Mouse (Mus musculus) brain, adult 10 weeks (tissue): ENCODE data around the gene Klhl22. TPM values are rescaled to one million over a fixed set of nuclear protein-coding genes. Genes with fewer than 3 reads are reported as not detected.

Experiments used
- polyA plus RNA-seq: library from polyadenylated mRNA; stranded (reverse); fragments of 350-450 nt; fragmentation: Illumina TruSeq; extraction: RNeasy Lipid Tissue Mini Kit (QIAGEN cat#74804); gene quantifications from one replicate; pipeline ENCODE4 v1.2.3, GENCODE M21; 2015; ENCODE audit warnings: low read depth, low replicate concordance

The Klhl22 gene
- polyA plus RNA-seq: 87.8 TPM

GRCm38 (mm10) chr16:17759344-17759773, at the start of gene Klhl22:
Gene Klhl22 (plus strand): TSS chr16:17759618.

DNA sequence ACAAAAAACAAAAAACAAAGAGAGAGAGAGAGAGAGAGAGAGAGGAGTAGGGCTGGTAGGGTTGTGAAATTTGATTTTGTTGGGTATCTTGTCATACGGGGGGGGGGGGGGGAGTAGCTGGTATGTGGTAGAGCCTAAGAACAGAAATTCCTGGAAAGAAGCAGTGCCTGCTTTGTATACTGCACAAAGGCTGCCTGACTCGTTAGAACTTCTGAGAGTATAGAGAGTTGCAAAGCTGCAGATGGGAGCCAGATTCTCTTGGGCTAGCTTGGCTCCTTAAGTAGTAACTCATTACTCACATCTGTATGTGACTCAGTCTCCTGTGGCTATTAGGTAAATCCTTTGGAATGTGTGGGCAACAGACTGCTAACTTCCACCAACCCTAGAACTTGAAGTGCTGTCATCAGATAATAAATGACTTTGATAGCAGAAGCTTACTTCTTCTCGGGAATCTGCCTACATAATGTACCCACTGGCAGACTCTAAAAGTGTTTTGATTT, 26.5 kb upstream of the Klhl22 start, which contains the start of gene Med15:
Gene Med15, minus strand, starts transcription at position 51 of the 500 bp plus-strand sequence.

DNA sequence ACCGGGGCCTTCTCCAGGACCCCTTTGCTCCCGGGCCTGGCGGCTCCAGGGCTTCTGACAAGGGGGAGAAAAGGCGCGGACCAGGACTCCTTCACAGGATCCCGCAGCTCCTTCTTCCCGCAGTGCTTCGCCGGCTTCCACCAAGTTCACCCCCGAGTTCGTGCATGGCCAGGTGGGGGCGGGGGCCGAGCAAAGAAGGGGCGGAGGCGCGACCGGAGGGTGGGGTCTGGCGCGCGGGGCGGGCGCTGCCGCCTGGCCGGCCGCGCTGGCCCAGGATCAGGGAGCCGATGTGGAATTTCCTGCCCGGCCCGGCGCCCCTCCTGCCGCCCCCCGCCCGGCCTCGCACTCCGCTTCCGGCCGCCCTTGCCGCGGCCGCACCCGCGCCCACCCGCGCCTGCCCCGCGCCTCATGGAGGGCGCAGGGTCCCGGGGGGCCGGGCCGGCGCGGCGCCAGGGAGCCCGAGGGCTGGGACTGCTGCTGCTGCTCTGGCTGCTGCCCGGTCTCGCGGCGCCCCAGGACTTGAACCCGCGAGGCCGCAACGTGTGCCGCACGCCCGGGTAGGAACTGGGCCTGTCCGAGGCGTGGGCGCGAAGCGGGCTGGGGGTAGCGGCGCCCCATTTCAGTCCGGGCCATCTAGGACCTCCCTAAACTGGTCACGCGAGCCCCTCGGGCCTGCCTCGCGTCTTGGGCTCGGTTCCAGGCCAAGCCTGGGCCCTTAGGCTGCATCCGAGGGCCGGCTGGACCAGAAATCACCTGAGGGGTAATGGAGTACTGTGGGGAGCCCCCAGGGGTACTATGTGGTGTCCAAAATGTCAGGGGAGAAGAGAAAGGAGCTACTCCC, 37.8 kb downstream of the Klhl22 start, which contains the start of gene Scarf2:
Gene Scarf2, plus strand, starts transcription at position 312 of the 841 bp plus-strand sequence.

DNA sequence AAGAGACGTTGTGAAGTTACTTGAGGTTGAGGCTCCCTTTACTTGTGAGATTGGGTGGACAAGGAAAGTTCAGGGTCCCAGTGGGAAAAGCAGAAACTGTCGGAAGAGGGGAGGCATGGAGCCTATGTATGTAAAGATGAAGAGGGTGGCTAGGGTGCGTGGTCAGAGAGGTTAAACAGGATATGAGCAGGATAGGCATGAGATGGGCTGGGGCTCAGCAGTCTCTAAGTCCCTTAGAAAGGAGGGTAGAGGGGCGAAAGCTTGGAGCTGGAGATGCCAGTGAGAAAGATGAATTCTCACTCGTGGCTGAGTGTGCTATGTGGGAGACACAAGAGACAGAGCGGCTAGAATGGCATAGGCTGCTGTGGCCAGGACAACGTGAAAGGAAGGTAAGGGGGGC, 73.4 kb downstream of the Klhl22 start, which contains the start of gene B830017H08Rik:
Gene B830017H08Rik, plus strand, starts transcription at position 301 of the 400 bp plus-strand sequence.

GRCm38 (mm10) chr16:17838051-17838450, 78.6 kb downstream of the Klhl22 start, which contains the start of gene Car15:
Gene Car15 (minus strand): TSS chr16:17838364.

Other genes with a start within 250 kb of the Klhl22 start
- 42.3 TPM for gene Thap7, start 228.5 kb upstream of the Klhl22 start, polyA plus RNA-seq
- gene Lrrc74b, start 198.4 kb upstream of the Klhl22 start, polyA plus RNA-seq: 1.9 TPM
- gene P2rx6, start 197.7 kb upstream of the Klhl22 start, polyA plus RNA-seq: 2.4 TPM
- gene Slc7a4, start 176.4 kb upstream of the Klhl22 start, polyA plus RNA-seq: 65.0 TPM
- 61.5 TPM for gene Smpd4, start 140.3 kb upstream of the Klhl22 start, polyA plus RNA-seq
- 29.0 TPM for gene Ccdc74a, start 113.1 kb upstream of the Klhl22 start, polyA plus RNA-seq
- 43.6 TPM for gene Med15, start 26.7 kb upstream of the Klhl22 start, polyA plus RNA-seq
- 2.0 TPM for gene Scarf2, start 37.7 kb downstream of the Klhl22 start, polyA plus RNA-seq
- 3.2 TPM for gene B830017H08Rik, start 73.5 kb downstream of the Klhl22 start, polyA plus RNA-seq
- 8.5 TPM for gene Car15, start 78.7 kb downstream of the Klhl22 start, polyA plus RNA-seq
- 0.61 TPM for gene Gm20518, start 132.1 kb downstream of the Klhl22 start, polyA plus RNA-seq
- not detected for gene Tssk1, start 134.6 kb downstream of the Klhl22 start, polyA plus RNA-seq
- gene Dgcr2, start 138.9 kb downstream of the Klhl22 start, polyA plus RNA-seq: 64.8 TPM
- not detected for gene Tssk2, start 139.0 kb downstream of the Klhl22 start, polyA plus RNA-seq
- gene Ess2, start 151.7 kb downstream of the Klhl22 start, polyA plus RNA-seq: 30.4 TPM
- gene Gsc2, start 155.4 kb downstream of the Klhl22 start, polyA plus RNA-seq: not detected
- 55.0 TPM for gene Slc25a1, start 168.6 kb downstream of the Klhl22 start, polyA plus RNA-seq
- not detected for gene Vpreb2, start 220.8 kb downstream of the Klhl22 start, polyA plus RNA-seq